Mouse (Mus musculus): ENCODE data around the gene Fjx1.

DNA sequence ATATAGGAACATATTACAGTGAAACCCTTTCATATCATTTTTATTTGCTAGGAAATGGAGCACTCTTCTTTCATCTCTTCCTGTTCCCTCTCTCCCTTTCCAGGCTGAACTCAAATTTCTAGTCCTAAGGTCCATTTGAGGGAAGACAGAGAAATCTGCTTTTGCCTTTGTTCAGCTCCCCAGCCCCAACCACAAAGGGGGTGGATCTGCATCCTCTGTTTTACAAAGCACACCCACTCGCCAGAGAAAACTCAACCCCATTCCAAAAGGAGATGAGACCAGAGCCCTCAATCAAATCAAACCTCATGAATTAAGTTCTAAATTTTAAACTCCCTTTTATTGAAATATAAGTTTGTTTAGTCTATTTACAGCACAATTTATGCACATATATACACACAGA, 3.2 kb downstream of the Fjx1 start:
- TF ChIP-seq CTCF (IDR thresholded peaks at IDR 0.05; ENCODE audit: borderline replicate concordance, insufficient read depth, low read depth, low read length) (no peak), POLR2A (IDR thresholded peaks at IDR 0.05; ENCODE audit: borderline replicate concordance, insufficient read depth, low read length) (no peak)
